Mouse (Mus musculus): ENCODE results near the gene Nipal4.
A peak's percentile ranks its signal among the peaks of the same experiment; 100 is the strongest.
"Not testable (repeated sequence)": the region's sequence is repeated elsewhere in the genome, so short reads cannot be mapped to it uniquely, and the experiment has no call there.

The Nipal4 gene

DNA sequence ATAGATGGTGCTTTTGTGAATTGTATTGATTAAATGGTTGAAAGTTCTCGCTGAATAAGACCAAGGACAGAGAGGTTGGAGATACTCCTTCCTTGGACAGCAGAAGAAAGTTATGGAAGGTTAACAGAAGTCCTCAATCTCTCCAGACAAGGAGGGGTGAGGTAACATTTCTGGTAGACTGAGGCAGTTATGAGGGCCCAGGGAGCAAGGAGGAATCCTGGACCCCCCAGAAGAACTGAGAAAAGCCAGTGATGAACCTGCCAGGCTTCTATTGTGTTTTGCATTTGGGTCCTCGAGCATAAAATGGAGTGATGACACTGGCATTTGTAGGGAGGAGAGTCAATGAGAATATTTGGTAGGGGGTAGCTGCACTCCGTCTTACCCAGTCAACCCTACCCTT is 18.6 kb upstream of the Nipal4 start:
- DNase-seq (ENCODE audit: low read depth, low spot score) = no peak
- no peaks in the 10 kb centered on the region for H3K36me3 ChIP-seq (ENCODE audit: control insufficient read depth, insufficient read depth, low read length, poor library complexity, severe bottlenecking)

DNA sequence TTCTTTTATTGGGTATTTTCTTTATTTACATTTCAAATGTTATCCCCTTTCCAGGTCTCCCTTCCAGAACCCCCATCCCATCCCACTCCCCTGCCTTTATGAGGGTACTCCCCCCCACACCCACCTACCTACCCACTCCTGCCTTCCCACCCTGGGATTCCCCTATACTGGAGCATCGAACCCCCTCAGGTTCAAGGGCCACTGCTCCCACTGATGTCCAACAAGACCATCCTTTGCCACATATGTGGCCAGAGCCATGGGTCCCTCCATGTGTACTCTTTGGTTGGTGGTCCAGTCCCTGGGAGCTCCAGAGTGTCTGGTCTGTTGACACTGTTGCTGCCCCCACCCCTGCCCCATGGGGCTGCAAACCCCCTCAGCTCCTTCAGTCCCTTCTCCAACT is 15.7 kb upstream of the Nipal4 start:
- not testable (repeated sequence) for H3K36me3 ChIP-seq (ENCODE audit: control insufficient read depth, insufficient read depth, low read length, poor library complexity, severe bottlenecking); H3K27me3 ChIP-seq (ENCODE audit: control insufficient read depth, insufficient read depth, low read length, poor library complexity, severe bottlenecking); DNase-seq (ENCODE audit: low read depth, low spot score)

More for the DNA sequence above, 18.6 kb upstream of the Nipal4 start:
- H3K27me3 ChIP-seq (ENCODE audit: control insufficient read depth, insufficient read depth, low read length, poor library complexity, severe bottlenecking) = no peaks in the 10 kb centered on the region

DNA sequence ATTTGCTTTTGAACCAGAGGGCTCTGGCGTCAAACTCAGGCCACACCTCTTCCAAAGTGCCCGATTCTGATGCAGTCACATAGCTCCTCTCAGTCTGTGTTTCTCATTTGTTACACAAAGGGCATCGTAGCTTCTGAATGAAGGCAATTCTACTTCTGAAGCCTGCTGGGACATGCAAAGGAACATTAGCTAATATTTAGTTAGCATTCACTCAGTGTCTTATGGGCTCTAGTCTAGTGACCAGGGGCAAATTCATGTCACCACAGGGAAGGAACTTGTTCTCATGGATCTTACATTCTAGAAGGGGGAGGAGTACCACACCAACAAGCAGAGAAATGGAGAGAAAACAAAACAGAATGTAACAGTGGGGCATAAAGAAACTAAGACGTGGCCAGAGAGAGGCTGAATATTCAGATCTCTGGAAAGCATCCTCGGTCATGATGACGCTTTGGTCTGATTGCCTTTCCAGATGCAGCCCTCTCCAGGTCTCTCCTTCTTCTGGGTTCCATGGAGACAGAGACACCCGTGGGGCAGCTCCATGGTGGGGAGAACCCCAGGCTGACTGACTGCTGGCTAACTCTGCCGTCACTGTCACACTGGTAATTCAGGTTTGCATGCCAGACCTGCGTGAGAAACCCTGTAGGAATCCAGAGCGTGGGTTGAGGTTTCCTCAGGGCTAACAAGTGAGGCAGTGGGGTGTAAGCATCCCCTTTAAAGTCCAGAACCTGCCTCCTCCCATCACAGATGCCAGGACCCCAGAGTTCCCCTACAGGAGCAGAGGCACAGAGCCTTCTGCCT is 11.1 kb upstream of the Nipal4 start:
- DNase-seq (ENCODE audit: low read depth, low spot score) = no peak
- Histone ChIP-seq H3K27me3 (ENCODE audit: control insufficient read depth, insufficient read depth, low read length, poor library complexity, severe bottlenecking) (no peaks in the 10 kb centered on the region), H3K36me3 (ENCODE audit: control insufficient read depth, insufficient read depth, low read length, poor library complexity, severe bottlenecking) (no peaks in the 10 kb centered on the region)

GRCm38 (mm10) chr11:46176155-46176554 is 9.8 kb upstream of the Nipal4 start:
- Histone ChIP-seq H3K27me3 (ENCODE audit: control insufficient read depth, insufficient read depth, low read length, poor library complexity, severe bottlenecking) (no peaks in the 10 kb centered on the region), H3K36me3 (ENCODE audit: control insufficient read depth, insufficient read depth, low read length, poor library complexity, severe bottlenecking) (no peaks in the 10 kb centered on the region)
- no peak for DNase-seq (ENCODE audit: low read depth, low spot score)

DNA sequence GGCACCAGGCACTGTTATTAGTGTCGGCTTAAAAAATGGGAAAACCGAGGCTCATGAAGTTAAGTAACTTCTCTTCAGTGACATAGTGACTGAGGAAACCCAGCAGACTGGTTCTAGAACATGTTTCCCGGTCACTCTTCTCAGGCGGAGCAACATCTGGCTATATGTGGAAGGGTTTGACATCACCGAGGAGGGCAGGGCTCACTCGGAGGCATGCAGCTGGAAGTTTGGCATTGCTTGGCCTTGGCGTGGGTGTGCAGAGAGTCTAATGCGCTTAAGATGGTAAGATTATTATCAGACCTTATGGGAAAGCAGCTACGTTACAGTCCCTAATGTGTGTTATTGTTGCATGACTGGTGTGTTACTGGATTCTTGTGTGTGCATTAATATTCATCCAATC is 5.8 kb upstream of the Nipal4 start:
- no peak for DNase-seq (ENCODE audit: low read depth, low spot score)
- Histone ChIP-seq H3K36me3 (ENCODE audit: control insufficient read depth, insufficient read depth, low read length, poor library complexity, severe bottlenecking) (no peaks in the 10 kb centered on the region), H3K27me3 (ENCODE audit: control insufficient read depth, insufficient read depth, low read length, poor library complexity, severe bottlenecking) (no peaks in the 10 kb centered on the region)

- Histone ChIP-seq H3K27me3 (ENCODE audit: control insufficient read depth, insufficient read depth, low read length, poor library complexity, severe bottlenecking) (no peaks in the 10 kb centered on the region), H3K36me3 (ENCODE audit: control insufficient read depth, insufficient read depth, low read length, poor library complexity, severe bottlenecking) (no peaks in the 10 kb centered on the region)
- DNase-seq (ENCODE audit: low read depth, low spot score) = no peak
Observed at GRCm38 (mm10) chr11:46169908-46170307, 3.6 kb upstream of the Nipal4 start.

DNA sequence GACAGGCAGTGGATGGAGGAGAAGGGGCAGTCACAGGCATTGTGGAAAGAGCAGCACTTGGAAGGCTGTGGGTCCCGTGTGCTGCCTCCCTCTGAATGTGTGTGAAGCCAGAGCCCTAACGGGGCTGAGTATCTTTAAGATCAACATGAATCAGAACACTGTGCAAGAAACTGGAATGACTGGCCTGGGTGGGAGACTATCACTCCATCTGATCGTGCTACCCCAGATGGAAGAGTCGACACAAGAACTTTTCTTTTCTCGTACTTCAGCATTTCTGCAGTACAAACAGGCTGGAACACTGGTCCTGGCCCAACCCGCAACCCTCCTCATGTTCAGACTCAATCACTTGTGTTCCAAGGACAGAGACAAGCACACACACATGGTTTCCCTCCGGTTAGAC is 2.2 kb upstream of the Nipal4 start:
- Histone ChIP-seq H3K36me3 (ENCODE audit: control insufficient read depth, insufficient read depth, low read length, poor library complexity, severe bottlenecking) (no peaks in the 10 kb centered on the region), H3K27me3 (ENCODE audit: control insufficient read depth, insufficient read depth, low read length, poor library complexity, severe bottlenecking) (no peaks in the 10 kb centered on the region)
- no peak for DNase-seq (ENCODE audit: low read depth, low spot score)

GRCm38 (mm10) chr11:46157462-46157861 is 8.8 kb downstream of the Nipal4 start:
- DNase-seq (ENCODE audit: low read depth, low spot score) = no peak

DNA sequence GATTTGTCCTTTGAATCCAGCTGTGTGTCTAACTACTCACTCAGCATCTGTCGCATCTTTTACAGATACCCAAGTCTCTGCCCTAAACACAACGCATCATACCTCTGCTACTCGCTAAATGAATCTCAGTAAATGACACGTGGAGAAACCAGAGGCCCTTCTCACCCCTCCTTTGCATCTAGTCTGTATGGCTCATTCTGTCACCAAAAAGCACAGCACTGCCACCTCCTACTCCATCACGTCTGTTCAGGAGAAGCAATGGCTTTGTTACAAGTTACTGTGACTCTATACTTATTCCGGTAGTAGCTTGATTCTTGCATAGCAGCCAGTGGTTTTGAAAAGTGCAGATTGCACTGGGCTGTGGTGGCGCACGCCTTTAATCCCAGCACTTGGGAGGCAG is 9.4 kb downstream of the Nipal4 start:
- no peaks in the 10 kb centered on the region for H3K27me3 ChIP-seq (ENCODE audit: control insufficient read depth, insufficient read depth, low read length, poor library complexity, severe bottlenecking)
- DNase-seq (ENCODE audit: low read depth, low spot score) = no peak
- no peaks in the 10 kb centered on the region for H3K36me3 ChIP-seq (ENCODE audit: control insufficient read depth, insufficient read depth, low read length, poor library complexity, severe bottlenecking)

More at GRCm38 (mm10) chr11:46157462-46157861, 8.8 kb downstream of the Nipal4 start:
- no peaks in the 10 kb centered on the region for H3K36me3 ChIP-seq (ENCODE audit: control insufficient read depth, insufficient read depth, low read length, poor library complexity, severe bottlenecking)
- no peaks in the 10 kb centered on the region for H3K27me3 ChIP-seq (ENCODE audit: control insufficient read depth, insufficient read depth, low read length, poor library complexity, severe bottlenecking)

DNA sequence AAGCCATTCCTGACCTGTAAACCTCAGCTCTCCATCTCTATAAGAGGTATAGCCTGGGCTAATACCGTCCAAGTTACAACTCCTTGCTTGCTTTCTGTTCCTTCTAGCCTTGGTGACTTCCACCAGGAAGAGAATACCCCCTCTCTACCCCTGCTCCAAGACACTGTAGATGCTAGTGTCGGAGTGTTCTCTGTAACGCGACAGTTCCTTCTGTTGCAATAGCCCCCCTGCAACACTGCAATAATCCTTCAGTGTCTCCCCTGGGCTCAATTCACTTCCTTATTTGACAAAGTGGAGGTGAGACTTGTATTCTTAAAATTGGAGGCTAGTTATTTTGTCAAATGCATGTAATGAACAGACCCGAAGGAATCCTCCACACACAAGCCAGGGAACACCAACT is 19.7 kb downstream of the Nipal4 start:
- no peaks in the 10 kb centered on the region for H3K27me3 ChIP-seq (ENCODE audit: control insufficient read depth, insufficient read depth, low read length, poor library complexity, severe bottlenecking)
- peaks cover 4% of the 10 kb centered on the region; the same call in 1 of the 2 replicates for H3K36me3 ChIP-seq (ENCODE audit: control insufficient read depth, insufficient read depth, low read length, poor library complexity, severe bottlenecking)
- DNase-seq (ENCODE audit: low read depth, low spot score) = no peak

DNA sequence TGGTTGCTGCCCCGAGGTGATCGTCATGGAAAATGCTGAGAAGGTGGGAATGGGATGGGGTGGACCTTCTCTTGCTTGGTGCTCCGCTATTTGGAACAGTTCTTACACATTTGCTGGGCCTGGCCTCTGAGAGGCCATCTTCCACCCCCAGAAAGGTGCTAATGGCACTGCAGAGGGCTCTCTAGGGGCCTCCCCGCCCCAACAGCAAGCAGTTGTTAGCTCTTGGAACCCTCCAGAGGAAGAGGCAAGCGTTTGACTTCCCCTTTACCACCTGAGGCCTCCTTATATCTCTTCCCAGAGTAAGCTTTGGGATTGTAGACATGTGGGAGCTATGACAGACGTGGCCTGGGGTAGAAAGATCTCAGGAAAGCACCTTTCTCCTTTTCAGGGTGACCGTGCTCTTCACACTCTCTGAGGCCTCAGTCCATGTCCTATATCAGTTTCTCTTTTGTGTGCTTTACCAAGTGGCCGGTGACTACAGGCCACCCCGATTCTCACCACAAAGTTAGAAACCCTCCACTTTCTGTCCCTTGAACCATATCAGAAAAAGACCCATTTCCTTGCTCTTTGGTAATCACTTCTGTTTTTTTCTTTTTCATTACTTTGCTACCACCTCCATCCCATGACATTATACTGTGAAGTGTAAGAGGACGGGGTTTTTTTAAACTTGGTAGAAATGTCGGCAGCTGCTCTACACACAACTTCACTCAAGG is 21.0 kb downstream of the Nipal4 start:
- Histone ChIP-seq H3K27me3 (ENCODE audit: control insufficient read depth, insufficient read depth, low read length, poor library complexity, severe bottlenecking) (no peaks in the 10 kb centered on the region), H3K36me3 (ENCODE audit: control insufficient read depth, insufficient read depth, low read length, poor library complexity, severe bottlenecking) (peaks cover 6% of the 10 kb centered on the region; the same call in 1 of the 2 replicates)
- DNase-seq (ENCODE audit: low read depth, low spot score) = peak; percentile 65

DNA sequence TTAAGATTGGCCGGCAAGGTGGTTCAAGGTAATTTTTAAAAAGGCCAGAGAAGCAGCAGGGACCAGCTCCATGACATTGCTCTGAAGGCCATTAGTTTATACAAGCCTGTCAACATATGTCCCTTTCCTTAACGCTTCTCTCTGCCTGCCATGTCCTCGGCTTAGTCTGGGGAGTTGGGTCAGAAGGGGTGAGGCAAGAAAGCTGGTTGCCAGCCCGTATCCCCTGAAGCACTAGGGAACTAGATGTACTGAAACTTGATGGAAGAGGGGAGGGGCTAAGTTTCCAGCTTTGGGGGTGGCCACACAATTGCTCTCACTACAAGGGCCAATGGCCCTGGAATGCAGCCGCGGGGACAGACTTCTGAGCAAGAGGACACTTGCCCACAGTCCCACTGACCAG is 23.0 kb downstream of the Nipal4 start:
- Histone ChIP-seq H3K27me3 (ENCODE audit: control insufficient read depth, insufficient read depth, low read length, poor library complexity, severe bottlenecking) (no peaks in the 10 kb centered on the region), H3K36me3 (ENCODE audit: control insufficient read depth, insufficient read depth, low read length, poor library complexity, severe bottlenecking) (peaks cover 10% of the 10 kb centered on the region)
- DNase-seq (ENCODE audit: low read depth, low spot score) = no peak

DNA sequence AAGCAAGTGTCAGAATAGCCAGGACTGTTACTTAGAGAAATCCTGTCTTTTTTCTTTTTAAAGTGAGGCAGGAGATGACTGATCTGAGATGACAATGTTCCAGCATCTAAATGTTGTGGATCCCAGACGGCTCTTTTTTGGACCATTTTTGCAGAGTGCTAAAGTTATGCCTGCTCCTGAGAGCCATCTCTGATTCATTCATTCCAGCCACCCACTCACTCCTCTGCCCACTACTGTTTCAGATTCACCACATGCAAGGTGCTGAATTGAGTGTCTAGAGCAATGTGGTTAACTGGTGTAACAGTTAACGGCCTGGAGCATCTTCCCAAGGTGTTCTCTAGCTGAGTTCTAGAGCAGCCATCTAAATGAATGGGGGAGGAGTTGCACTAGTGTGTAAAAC is 31.4 kb downstream of the Nipal4 start:
- Histone ChIP-seq H3K27me3 (ENCODE audit: control insufficient read depth, insufficient read depth, low read length, poor library complexity, severe bottlenecking) (no peaks in the 10 kb centered on the region), H3K36me3 (ENCODE audit: control insufficient read depth, insufficient read depth, low read length, poor library complexity, severe bottlenecking) (peaks cover 30% of the 10 kb centered on the region)
- DNase-seq (ENCODE audit: low read depth, low spot score) = no peak

- H3K27me3 ChIP-seq (ENCODE audit: control insufficient read depth, insufficient read depth, low read length, poor library complexity, severe bottlenecking) = no peaks in the 10 kb centered on the region
- H3K36me3 ChIP-seq (ENCODE audit: control insufficient read depth, insufficient read depth, low read length, poor library complexity, severe bottlenecking) = peaks cover 18% of the 10 kb centered on the region
- no peak for DNase-seq (ENCODE audit: low read depth, low spot score)
Observed at GRCm38 (mm10) chr11:46131022-46131986, 35.0 kb downstream of the Nipal4 start.
